Mouse (Mus musculus): ENCODE measurements at regions not wholly inside any gene's neighbourhood (a gene's known extent, or its start where the extent isn't known, plus 50 kb on each side); places are given as distances from the start of the nearest gene placed in this dataset.

DNA sequence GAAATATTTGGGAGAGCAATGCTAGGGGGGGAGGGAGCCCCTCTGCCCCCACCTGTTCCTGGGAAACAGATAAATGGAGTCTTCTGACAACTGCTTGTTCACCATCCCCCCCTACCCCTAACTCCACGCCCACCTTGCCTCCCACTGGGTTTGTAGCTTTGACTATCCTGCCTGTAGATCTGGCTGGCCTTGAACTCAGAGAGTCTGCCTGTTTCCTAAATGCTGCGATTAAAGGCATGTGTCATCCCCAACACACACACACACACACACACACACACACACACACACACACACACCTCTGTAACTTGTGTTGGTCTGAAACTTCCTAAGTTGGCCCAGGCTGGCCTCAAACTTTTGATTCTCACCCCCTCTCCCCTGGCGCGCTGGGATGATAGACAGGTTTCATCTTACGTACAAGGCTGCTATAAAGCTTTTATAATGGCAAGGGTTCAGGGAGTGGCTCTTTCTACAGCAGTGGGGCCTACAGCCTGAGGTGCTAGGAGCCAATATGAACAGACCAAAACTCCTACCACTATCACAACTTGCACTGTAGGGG, 128.5 kb upstream of the Bcor start:
- 65% methylated on average over 5 of the region's 5 CpGs for WGBS
- Histone ChIP-seq H3K4me3 (ENCODE audit: low read length) (no peak overlapping the region), H3K27me3 (replicated peaks; ENCODE audit: control insufficient read depth, insufficient read depth, low read length) (peaks cover 12% of the 10 kb centered on the region; the same call in 1 of the 2 replicates), H3K27ac (ENCODE audit: low read length) (no peak overlapping the region), H3K36me3 (ENCODE audit: control insufficient read depth, insufficient read depth, low read length) (no peaks in the 10 kb centered on the region), H3K4me2 (ENCODE audit: low read depth, low read length) (no peak overlapping the region), H3K9me3 (ENCODE audit: control insufficient read depth, low read length) (no peaks in the 10 kb centered on the region), H3K4me1 (ENCODE audit: control insufficient read depth, insufficient read depth, low read length) (no peaks in the 10 kb centered on the region), H3K9ac (ENCODE audit: low read depth, low read length) (no peak overlapping the region)
- ATAC-seq = no peak

DNA sequence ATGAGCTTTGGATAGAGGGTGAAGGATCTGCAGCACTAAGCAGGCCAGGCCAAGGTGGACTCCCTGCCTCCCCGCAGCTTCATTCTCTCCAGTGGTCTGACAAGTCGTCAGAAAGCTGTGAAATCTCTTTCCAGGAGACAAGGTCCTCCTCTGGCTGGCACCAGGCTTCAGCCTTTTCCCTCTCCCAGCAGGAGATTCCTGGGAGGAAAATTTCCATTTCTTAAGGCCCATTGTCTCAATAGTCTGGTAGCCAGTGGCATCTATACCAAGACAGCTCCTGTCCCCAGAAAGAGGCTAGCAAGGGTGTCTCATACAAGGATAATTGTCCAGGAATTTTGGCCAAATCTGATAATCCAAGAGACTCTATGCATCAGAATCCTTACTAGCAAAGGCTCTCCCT, 133.0 kb upstream of the Bcor start:
- Histone ChIP-seq H3K9ac (ENCODE audit: low read depth, low read length) (no peak overlapping the region), H3K4me2 (ENCODE audit: low read depth, low read length) (no peak overlapping the region), H3K27ac (ENCODE audit: low read length) (no peak overlapping the region), H3K36me3 (ENCODE audit: control insufficient read depth, insufficient read depth, low read length) (no peaks in the 10 kb centered on the region), H3K27me3 (replicated peaks; ENCODE audit: control insufficient read depth, insufficient read depth, low read length) (peaks cover 4% of the 10 kb centered on the region; the same call in 1 of the 2 replicates), H3K4me3 (ENCODE audit: low read length) (no peak overlapping the region), H3K4me1 (ENCODE audit: control insufficient read depth, insufficient read depth, low read length) (no peaks in the 10 kb centered on the region), H3K9me3 (ENCODE audit: control insufficient read depth, low read length) (no peaks in the 10 kb centered on the region)
- no peak for ATAC-seq
- WGBS = 35% methylated on average over 2 of the region's 2 CpGs

DNA sequence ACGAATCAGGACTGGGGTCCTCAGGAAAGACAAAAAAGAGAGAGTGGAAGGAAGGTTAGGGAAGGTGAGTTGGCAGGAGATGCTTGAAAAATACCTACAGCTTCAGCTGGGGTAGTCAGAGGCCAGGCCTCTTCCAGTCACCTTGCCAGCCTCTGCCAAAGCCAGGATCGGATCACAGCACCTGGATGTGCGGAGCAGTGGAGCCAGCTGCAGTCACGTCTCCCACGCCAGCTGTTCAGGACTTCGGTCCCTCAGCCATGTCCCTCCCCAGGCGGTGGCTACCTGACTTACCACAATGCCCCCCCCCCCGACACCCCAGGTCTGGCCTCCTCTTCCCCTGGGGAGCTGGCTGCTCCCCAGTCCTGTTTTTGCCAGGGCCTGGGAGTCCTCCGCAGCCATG, 134.3 kb upstream of the Bcor start:
- H3K9ac ChIP-seq (ENCODE audit: low read depth, low read length) = no peak overlapping the region
- no peak overlapping the region for H3K4me2 ChIP-seq (ENCODE audit: low read depth, low read length)
- no peaks in the 10 kb centered on the region for H3K36me3 ChIP-seq (ENCODE audit: control insufficient read depth, insufficient read depth, low read length)
- no peak overlapping the region for H3K27ac ChIP-seq (ENCODE audit: low read length)
- WGBS = 82% methylated on average over 7 of the region's 9 CpGs
- H3K27me3 ChIP-seq (replicated peaks; ENCODE audit: control insufficient read depth, insufficient read depth, low read length) = peaks cover 4% of the 10 kb centered on the region; the same call in 1 of the 2 replicates
- H3K4me3 ChIP-seq (ENCODE audit: low read length) = no peak overlapping the region
- H3K9me3 ChIP-seq (ENCODE audit: control insufficient read depth, low read length) = no peaks in the 10 kb centered on the region
- ATAC-seq = no peak
- H3K4me1 ChIP-seq (ENCODE audit: control insufficient read depth, insufficient read depth, low read length) = no peaks in the 10 kb centered on the region

DNA sequence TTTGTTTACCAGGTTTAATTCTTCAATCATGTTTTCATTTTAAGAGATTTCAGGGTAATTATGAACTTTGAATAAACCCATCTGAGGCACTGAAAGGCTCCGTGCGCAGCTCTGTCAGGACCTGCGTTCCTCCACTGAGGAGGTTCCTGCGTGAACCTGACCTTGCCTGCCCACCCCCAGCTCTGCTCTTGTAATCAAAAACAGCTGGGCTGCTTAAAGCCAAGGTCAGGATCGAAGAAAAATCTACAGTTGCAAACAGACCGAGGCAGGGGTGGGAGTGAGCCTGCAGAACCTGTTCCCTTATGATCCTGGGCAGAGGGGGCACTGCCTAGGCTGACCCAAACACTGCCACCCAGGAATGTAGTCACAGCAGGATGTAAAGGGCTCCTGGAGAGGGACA, 134.8 kb upstream of the Bcor start:
- Histone ChIP-seq H3K36me3 (ENCODE audit: control insufficient read depth, insufficient read depth, low read length) (no peaks in the 10 kb centered on the region), H3K9ac (ENCODE audit: low read depth, low read length) (no peak overlapping the region), H3K27me3 (replicated peaks; ENCODE audit: control insufficient read depth, insufficient read depth, low read length) (peaks cover 4% of the 10 kb centered on the region; the same call in 1 of the 2 replicates), H3K27ac (ENCODE audit: low read length) (no peak overlapping the region), H3K4me2 (ENCODE audit: low read depth, low read length) (no peak overlapping the region), H3K9me3 (ENCODE audit: control insufficient read depth, low read length) (no peaks in the 10 kb centered on the region), H3K4me1 (ENCODE audit: control insufficient read depth, insufficient read depth, low read length) (no peaks in the 10 kb centered on the region), H3K4me3 (ENCODE audit: low read length) (no peak overlapping the region)
- WGBS = 42% methylated on average over 6 of the region's 6 CpGs
- ATAC-seq = no peak

DNA sequence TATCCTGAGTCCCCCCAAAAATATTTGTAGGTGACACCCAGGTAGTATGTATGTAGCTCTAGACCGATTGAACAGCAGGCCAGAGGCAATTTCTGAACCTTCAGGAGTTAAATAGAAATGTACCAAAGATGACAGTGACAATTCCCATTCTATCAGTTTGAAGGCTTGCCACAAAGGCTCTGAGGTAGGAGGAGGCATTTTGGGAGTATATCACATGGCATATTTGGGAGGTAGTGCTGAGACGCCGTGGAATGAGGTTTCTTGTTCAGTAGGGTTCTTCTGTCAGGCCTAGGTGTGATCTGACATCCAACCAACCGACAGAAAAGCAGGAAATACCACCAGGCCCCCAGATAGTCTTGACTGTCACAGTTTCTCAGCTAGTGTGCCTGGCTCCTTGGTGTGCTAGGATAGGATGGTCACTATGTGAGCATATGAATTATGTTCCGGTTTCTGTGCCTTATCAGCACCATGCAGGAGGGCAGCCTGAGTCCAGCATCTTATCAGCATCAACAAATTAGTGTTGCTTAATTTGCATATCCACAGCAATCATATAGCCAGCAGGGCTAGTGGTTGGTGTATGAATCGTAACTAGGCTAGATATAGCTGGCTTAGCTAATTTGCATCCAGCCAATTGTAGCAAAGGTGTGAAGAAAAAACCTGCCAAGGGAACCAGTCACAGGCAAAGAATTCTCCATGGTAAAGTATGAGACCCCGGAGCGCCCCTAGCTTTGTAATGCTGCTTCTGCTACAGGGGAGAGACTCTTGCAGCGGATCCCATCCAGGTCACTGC, 136.3 kb upstream of the Bcor start:
- H3K4me1 ChIP-seq (ENCODE audit: control insufficient read depth, insufficient read depth, low read length) = no peaks in the 10 kb centered on the region
- no peaks in the 10 kb centered on the region for H3K36me3 ChIP-seq (ENCODE audit: control insufficient read depth, insufficient read depth, low read length)
- peaks cover 7% of the 10 kb centered on the region for H3K27me3 ChIP-seq (replicated peaks; ENCODE audit: control insufficient read depth, insufficient read depth, low read length)
- H3K27ac ChIP-seq (ENCODE audit: low read length) = no peak overlapping the region
- H3K9ac ChIP-seq (ENCODE audit: low read depth, low read length) = no peak overlapping the region
- no peak overlapping the region for H3K4me2 ChIP-seq (ENCODE audit: low read depth, low read length)
- no peaks in the 10 kb centered on the region for H3K9me3 ChIP-seq (ENCODE audit: control insufficient read depth, low read length)
- 77% methylated on average over 9 of the region's 9 CpGs for WGBS
- peak; percentile 60; the same call in 1 of the 2 replicates for ATAC-seq
- H3K4me3 ChIP-seq (ENCODE audit: low read length) = no peak overlapping the region

DNA sequence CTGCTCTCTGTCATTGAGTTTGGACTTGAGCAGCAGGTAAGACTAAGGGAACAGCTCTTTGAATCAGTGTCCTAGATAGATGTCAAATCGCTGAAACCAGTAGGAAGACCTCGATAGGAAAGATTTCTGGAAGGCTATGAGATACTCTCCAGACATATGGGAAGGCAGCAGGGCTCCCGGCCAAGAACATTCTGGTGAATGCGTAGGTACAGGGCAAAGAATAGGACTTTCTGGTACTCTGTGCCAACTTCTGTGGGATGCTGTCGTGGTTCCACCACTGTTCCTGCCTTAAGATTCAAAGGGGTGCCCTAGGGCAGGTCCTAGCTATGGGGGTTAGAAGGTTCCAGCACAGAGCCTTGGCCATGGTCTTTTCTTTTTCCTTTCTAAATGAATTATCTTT, 138.5 kb upstream of the Bcor start:
- Histone ChIP-seq H3K4me1 (ENCODE audit: control insufficient read depth, insufficient read depth, low read length) (no peaks in the 10 kb centered on the region), H3K9ac (ENCODE audit: low read depth, low read length) (no peak overlapping the region), H3K36me3 (ENCODE audit: control insufficient read depth, insufficient read depth, low read length) (no peaks in the 10 kb centered on the region), H3K27ac (ENCODE audit: low read length) (no peak overlapping the region), H3K4me3 (ENCODE audit: low read length) (no peak overlapping the region), H3K27me3 (replicated peaks; ENCODE audit: control insufficient read depth, insufficient read depth, low read length) (peaks cover 7% of the 10 kb centered on the region), H3K4me2 (ENCODE audit: low read depth, low read length) (no peak overlapping the region), H3K9me3 (ENCODE audit: control insufficient read depth, low read length) (no peaks in the 10 kb centered on the region)
- WGBS = 82% methylated on average over 5 of the region's 5 CpGs
- no peak for ATAC-seq

DNA sequence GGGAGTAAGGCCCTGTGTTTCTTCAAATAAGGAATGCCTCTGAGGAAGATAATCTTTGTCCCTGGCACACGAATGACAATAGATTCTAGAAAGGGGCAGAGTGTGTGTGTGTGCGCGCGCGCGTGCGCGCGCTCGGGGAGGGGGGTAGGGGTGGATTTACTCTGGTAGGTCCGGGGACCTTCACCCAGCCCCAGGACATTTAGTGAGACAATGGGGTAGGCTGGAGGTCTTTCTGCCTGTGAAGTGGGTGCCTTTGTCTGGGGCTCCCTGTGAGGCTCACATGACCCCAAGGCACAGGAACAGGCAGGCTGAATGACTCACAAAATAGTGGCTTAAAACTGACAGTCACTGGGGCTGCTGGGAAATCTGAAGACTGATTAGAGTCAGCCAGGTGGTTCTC, 139.1 kb upstream of the Bcor start:
- no peak overlapping the region for H3K4me3 ChIP-seq (ENCODE audit: low read length)
- no peaks in the 10 kb centered on the region for H3K4me1 ChIP-seq (ENCODE audit: control insufficient read depth, insufficient read depth, low read length)
- H3K9ac ChIP-seq (ENCODE audit: low read depth, low read length) = no peak overlapping the region
- ATAC-seq = no peak
- H3K27ac ChIP-seq (ENCODE audit: low read length) = no peak overlapping the region
- H3K27me3 ChIP-seq (replicated peaks; ENCODE audit: control insufficient read depth, insufficient read depth, low read length) = peaks cover 7% of the 10 kb centered on the region
- WGBS = 88% methylated on average over 11 of the region's 11 CpGs
- H3K9me3 ChIP-seq (ENCODE audit: control insufficient read depth, low read length) = no peaks in the 10 kb centered on the region
- H3K4me2 ChIP-seq (ENCODE audit: low read depth, low read length) = no peak overlapping the region
- H3K36me3 ChIP-seq (ENCODE audit: control insufficient read depth, insufficient read depth, low read length) = no peaks in the 10 kb centered on the region

DNA sequence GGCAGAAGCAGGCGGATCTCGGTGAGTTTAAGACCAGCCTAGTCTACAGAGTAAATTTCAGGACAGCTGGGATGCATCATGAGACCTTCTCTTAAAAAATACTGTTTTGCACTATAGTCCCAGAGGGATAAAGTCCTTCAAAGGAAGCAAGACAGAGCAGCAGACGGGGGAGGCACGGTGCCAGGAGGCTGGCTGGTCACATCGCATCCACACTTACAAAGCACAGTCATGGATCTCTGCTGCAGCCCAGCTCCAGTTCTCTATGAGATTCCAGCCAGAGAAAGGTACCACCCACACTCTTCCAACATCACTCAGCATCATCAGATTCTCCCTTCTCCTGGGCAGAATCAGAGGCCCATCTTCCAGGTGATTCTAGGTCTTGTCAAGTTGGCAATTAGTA, 144.5 kb upstream of the Bcor start:
- no peak overlapping the region for H3K4me2 ChIP-seq (ENCODE audit: low read depth, low read length)
- no peak for ATAC-seq
- H3K36me3 ChIP-seq (ENCODE audit: control insufficient read depth, insufficient read depth, low read length) = no peaks in the 10 kb centered on the region
- 76% methylated on average over 5 of the region's 5 CpGs for WGBS
- no peaks in the 10 kb centered on the region for H3K9me3 ChIP-seq (ENCODE audit: control insufficient read depth, low read length)
- peaks cover 3% of the 10 kb centered on the region; the same call in 1 of the 2 replicates for H3K27me3 ChIP-seq (replicated peaks; ENCODE audit: control insufficient read depth, insufficient read depth, low read length)
- H3K9ac ChIP-seq (ENCODE audit: low read depth, low read length) = no peak overlapping the region
- H3K4me3 ChIP-seq (ENCODE audit: low read length) = no peak overlapping the region
- H3K4me1 ChIP-seq (ENCODE audit: control insufficient read depth, insufficient read depth, low read length) = no peaks in the 10 kb centered on the region
- no peak overlapping the region for H3K27ac ChIP-seq (ENCODE audit: low read length)

DNA sequence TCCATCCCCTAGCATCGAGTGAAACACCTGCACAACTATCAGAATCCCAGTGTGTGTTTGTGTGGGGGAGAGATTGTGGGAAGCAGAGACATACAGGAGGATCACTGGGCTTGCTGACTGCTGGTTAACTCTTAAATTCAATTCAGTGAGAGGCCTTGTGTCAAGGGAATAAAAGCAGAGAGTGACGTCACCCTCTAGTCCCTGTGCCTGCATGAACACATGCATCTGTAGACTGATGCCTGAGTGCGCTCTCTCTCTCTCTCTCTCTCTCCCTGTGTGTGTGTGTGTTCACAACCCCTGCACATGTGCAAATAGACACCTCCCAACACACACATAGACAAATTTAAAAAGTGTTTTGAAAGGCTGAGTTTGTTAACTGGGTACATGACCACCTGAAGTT, 146.8 kb upstream of the Bcor start:
- 59% methylated on average over 3 of the region's 3 CpGs for WGBS
- H3K4me3 ChIP-seq (ENCODE audit: low read length) = no peak overlapping the region
- no peaks in the 10 kb centered on the region for H3K36me3 ChIP-seq (ENCODE audit: control insufficient read depth, insufficient read depth, low read length)
- H3K27ac ChIP-seq (ENCODE audit: low read length) = no peak overlapping the region
- no peak for ATAC-seq
- H3K27me3 ChIP-seq (replicated peaks; ENCODE audit: control insufficient read depth, insufficient read depth, low read length) = no peaks in the 10 kb centered on the region
- H3K4me1 ChIP-seq (ENCODE audit: control insufficient read depth, insufficient read depth, low read length) = no peaks in the 10 kb centered on the region
- no peak overlapping the region for H3K4me2 ChIP-seq (ENCODE audit: low read depth, low read length)
- no peaks in the 10 kb centered on the region for H3K9me3 ChIP-seq (ENCODE audit: control insufficient read depth, low read length)
- H3K9ac ChIP-seq (ENCODE audit: low read depth, low read length) = no peak overlapping the region

Data from intestine, embryonic 16.5 days (tissue).